ENCODE assay signal across 9 mouse cellular contexts in the genomic region with DNA sequence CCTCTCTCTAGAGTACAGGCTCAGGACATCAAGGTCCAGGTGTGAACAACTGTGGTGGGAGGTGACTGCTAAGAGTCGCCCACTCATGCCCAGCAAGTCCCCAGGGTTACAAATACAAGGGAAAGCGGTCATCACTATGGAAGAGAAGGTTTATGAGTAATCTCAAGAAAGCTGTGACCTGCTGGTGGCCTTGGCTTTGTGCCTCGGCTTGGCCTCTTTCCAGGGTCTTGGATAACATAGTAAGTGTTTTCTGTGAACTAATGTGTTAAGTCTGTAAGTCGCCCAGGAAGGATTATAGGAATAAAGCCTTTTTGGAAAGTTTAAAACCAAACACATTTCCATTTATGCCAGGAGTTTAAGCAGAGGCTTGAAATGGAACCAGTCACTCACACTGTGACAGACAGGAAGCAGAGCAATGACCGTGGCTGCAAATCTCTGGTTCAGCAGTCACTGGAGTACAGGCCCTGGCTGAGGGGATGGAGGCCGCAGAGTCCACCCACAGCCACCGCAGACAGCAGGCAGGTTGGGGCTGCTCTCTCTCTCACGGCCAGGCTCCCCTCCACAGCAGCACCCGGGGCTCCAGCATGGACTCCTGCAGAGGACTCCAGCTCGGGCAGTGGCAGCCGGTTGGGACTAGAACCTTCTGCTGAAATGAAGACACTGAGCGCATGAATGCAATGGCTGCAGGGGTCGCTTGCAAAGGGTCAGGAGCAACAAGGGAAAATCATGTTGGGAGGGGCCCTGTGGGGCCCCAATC. TPM values are rescaled to one million over a fixed set of nuclear protein-coding genes. Genes with fewer than 3 reads are reported as not detected.
DNase-seq lines count a peak whose midpoint lies in the region; ATAC-seq and TF ChIP-seq lines count a peak whose summit lies in the region.
"Had no signal": no experiment of that assay in that cellular context is flagged by ENCODE, and none has a peak within 500 bp of the region (broad histone marks: within the 10 kb centered on the region; RNA-seq: fewer than 3 reads in every experiment).

No protein-coding gene starts in this region.

- no peaks in the 10 kb centered on the region for H3K9me3 ChIP-seq in lung, embryonic 14.5 days (ENCODE audit: low read depth, low read length)
- H3K9me3 ChIP-seq: neural tube, embryonic 13.5 days had no signal

- H3K4me1 ChIP-seq in lung, embryonic 14.5 days (ENCODE audit: insufficient read depth): no peaks in the 10 kb centered on the region
- H3K4me1 ChIP-seq in lung, adult 2 months (ENCODE audit: control insufficient read depth, insufficient read depth, low read length): no peaks in the 10 kb centered on the region
- H3K4me1 ChIP-seq: neural tube, embryonic 13.5 days had no signal

- TF ChIP-seq CTCF in lung, embryonic 14.5 days (IDR thresholded peaks at IDR 0.05; ENCODE audit: low read depth): no peak
- TF ChIP-seq CTCF in lung, adult 2 months (IDR thresholded peaks at IDR 0.05; ENCODE audit: insufficient read depth, low read length): no peak

- 60% methylated on average over 13 of the region's 13 CpGs for WGBS in lung, embryonic 14.5 days
- WGBS in lung, adult 2 months: 61% methylated on average over 13 of the region's 13 CpGs

- ATAC-seq in lung, embryonic 14.5 days (ENCODE audit: insufficient read depth): peak; percentile 55; the same call in 1 of the 2 replicates

- H3K36me3 ChIP-seq in lung, embryonic 14.5 days (ENCODE audit: insufficient read depth): peaks cover 33% of the 10 kb centered on the region

- DNase-seq in lung, embryonic 14.5 days: peak; percentile 89
- DNase-seq in lung, adult 2 months: no peak
- peak; percentile 86 for DNase-seq in adrenal gland, postnatal 25 days
- DNase-seq in heart, postnatal 4 days: peak; percentile 81
- peak; percentile 39 for DNase-seq in lung, postnatal 36 days
- DNase-seq in layer of hippocampus, adult 9-10 months (ENCODE audit: low spot score): no peak
- DNase-seq in B cell, adult 2 months: no peak
- DNase-seq: liver had no signal

- H3K9ac ChIP-seq in lung, embryonic 14.5 days: peak overlapping the region; percentile 23; the same call in 1 of the 2 replicates
- H3K9ac ChIP-seq: neural tube, embryonic 13.5 days had no signal

- no peak overlapping the region for H3K4me2 ChIP-seq in lung, embryonic 14.5 days
- H3K4me2 ChIP-seq: neural tube, embryonic 13.5 days had no signal

- H3K4me3 ChIP-seq in lung, embryonic 14.5 days (ENCODE audit: low read depth, low read length): no peak overlapping the region
- no peak overlapping the region for H3K4me3 ChIP-seq in lung, adult 2 months (replicated peaks; ENCODE audit: extremely low read depth, low read depth, low read length)
- H3K4me3 ChIP-seq: neural tube, embryonic 13.5 days had no signal

- TF ChIP-seq POLR2A in lung, adult 2 months (IDR thresholded peaks at IDR 0.05; ENCODE audit: borderline replicate concordance, extremely low read depth, low read depth, low read length): no peak

- no peaks in the 10 kb centered on the region for H3K27me3 ChIP-seq in lung, embryonic 14.5 days (ENCODE audit: insufficient read depth, low read length)

- H3K27ac ChIP-seq in lung, embryonic 14.5 days (ENCODE audit: low read depth): peak overlapping the region; percentile 60; the same call in 1 of the 2 replicates
- H3K27ac ChIP-seq: neural tube, embryonic 13.5 days had no signal

RNA-seq across cellular contexts. Expression of a gene that starts 7.5 kb away (rescaled TPM):
- polyA plus RNA-seq in lung, embryonic 14.5 days (2014; fragmentation: Nextera tagmentation; extraction: Ambion mirVana): not detected in 2 replicates
- 0.40 TPM in 1 of 2 replicates, not detected in the other for polyA plus RNA-seq in lung, adult 2 months (2012; rRNA removed)
- not detected in 2 replicates for total RNA-seq in adrenal gland, postnatal 25 days (2021)
- total RNA-seq in heart, postnatal 4 days (2021): under 1 TPM; 0.59 to 0.60 TPM

RNA-seq across cellular contexts. Expression of a gene that starts 7.6 kb away (rescaled TPM):
- 4.7 and 28.1 TPM in 2 replicates for polyA plus RNA-seq in lung, embryonic 14.5 days (2014; fragmentation: Nextera tagmentation; extraction: Ambion mirVana)
- 48.5 and 75.4 TPM in 2 replicates for polyA plus RNA-seq in lung, adult 2 months (2012; rRNA removed)
- total RNA-seq in adrenal gland, postnatal 25 days (2021): 44.7 and 45.0 TPM in 2 replicates
- total RNA-seq in heart, postnatal 4 days (2021): 1,000 to 10,000 TPM; 6,197 to 6,868 TPM

RNA-seq across cellular contexts. Expression of a gene that starts 36.9 kb away (rescaled TPM):
- 18.2 and 22.2 TPM in 2 replicates for polyA plus RNA-seq in lung, embryonic 14.5 days (2014; fragmentation: Nextera tagmentation; extraction: Ambion mirVana)
- polyA plus RNA-seq in lung, adult 2 months (2012; rRNA removed): 42.2 and 66.5 TPM in 2 replicates
- 0.85 and 0.90 TPM in 2 replicates for total RNA-seq in adrenal gland, postnatal 25 days (2021)
- total RNA-seq in heart, postnatal 4 days (2021): 1 to 10 TPM; 2.7 to 3.8 TPM

RNA-seq across cellular contexts. Expression of a gene that starts 43.8 kb away (rescaled TPM):
- polyA plus RNA-seq in lung, embryonic 14.5 days (2014; fragmentation: Nextera tagmentation; extraction: Ambion mirVana): 70.6 and 76.8 TPM in 2 replicates
- 17.3 and 18.2 TPM in 2 replicates for polyA plus RNA-seq in lung, adult 2 months (2012; rRNA removed)
- total RNA-seq in adrenal gland, postnatal 25 days (2021): 40.3 and 43.1 TPM in 2 replicates
- total RNA-seq in heart, postnatal 4 days (2021): 10 to 100 TPM; 23.1 to 24.3 TPM

RNA-seq across cellular contexts. Expression of a gene that starts 44.0 kb away (rescaled TPM):
- polyA plus RNA-seq in lung, embryonic 14.5 days (2014; fragmentation: Nextera tagmentation; extraction: Ambion mirVana): 186 and 199 TPM in 2 replicates
- 18.1 and 26.2 TPM in 2 replicates for polyA plus RNA-seq in lung, adult 2 months (2012; rRNA removed)
- total RNA-seq in adrenal gland, postnatal 25 days (2021): 34.9 and 36.3 TPM in 2 replicates
- total RNA-seq in heart, postnatal 4 days (2021): 10 to 100 TPM; 39.0 to 40.0 TPM

Comparison
In these comparisons a context has a peak if more than half of its experiments do, and no peak if none do; other contexts are left out.
1. DNase-seq: peak in lung, embryonic 14.5 days (single experiment), adrenal gland, postnatal 25 days (single experiment), heart, postnatal 4 days (single experiment) and lung, postnatal 36 days (single experiment); none in lung, adult 2 months (single experiment), layer of hippocampus, adult 9-10 months (single experiment) and B cell, adult 2 months (0 of 2).
2. RNA of a gene that starts 7.6 kb away (total RNA-seq): 6,197 to 6,868 TPM in heart, postnatal 4 days; 44.7 to 45.0 TPM in adrenal gland, postnatal 25 days; every median in the first group is over 100 times any median in the second.